13 mouse cellular contexts compared by ENCODE assay signal in the genomic region with DNA sequence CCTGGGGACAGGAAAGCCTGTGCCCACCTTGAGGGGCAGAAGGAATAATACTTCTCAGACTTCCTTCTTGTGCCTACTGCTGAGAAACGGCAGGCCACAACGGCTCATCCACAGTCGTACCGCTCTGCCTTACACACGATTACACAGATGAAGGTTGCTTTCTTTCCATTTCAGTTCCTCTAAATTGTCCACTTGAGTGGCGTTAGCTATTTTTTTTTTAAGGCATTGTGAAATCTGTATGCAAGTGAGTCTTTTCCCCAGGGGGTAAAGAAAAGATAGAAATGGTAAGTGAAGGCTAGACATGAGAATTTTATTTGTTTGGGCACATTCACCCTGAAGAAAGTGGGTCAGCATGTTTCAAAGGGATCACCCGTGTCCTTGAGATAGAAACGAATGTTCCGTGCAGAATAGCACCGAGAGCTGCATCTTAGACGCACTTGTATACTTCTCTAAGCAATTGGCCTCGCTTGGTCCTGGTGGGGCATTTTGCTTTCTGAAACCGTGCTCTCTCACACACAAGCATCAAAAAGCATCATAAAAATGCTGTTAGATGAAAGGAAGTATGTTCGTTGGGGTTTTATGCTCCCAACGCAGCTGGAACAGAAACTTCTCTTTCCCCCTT. TPM values are rescaled to one million over a fixed set of nuclear protein-coding genes. Genes with fewer than 3 reads are reported as not detected.
DNase-seq lines count a peak whose midpoint lies in the region; ATAC-seq and TF ChIP-seq lines count a peak whose summit lies in the region.
"Had no signal": no experiment of that assay in that cellular context is flagged by ENCODE, and none has a peak within 500 bp of the region (broad histone marks: within the 10 kb centered on the region; RNA-seq: fewer than 3 reads in every experiment).

No protein-coding gene starts in this region.

- no peak for ATAC-seq in liver, postnatal 0 days
- no peak for ATAC-seq in liver, embryonic 11.5 days (replicated peaks; ENCODE audit: low FRiP score)
- ATAC-seq in embryonic facial prominence, embryonic 15.5 days (ENCODE audit: insufficient number of reproducible peaks, low FRiP score, low TSS enrichment, low read depth), result no peak
- no peak for ATAC-seq in hindbrain, embryonic 16.5 days
- peak; percentile 41 for ATAC-seq in neural tube, embryonic 14.5 days (ENCODE audit: low read depth)

- no peaks in the 10 kb centered on the region for H3K27me3 ChIP-seq in liver, postnatal 0 days (ENCODE audit: insufficient read depth, low read length)
- H3K27me3 ChIP-seq in liver, embryonic 11.5 days (replicated peaks; ENCODE audit: control insufficient read depth, insufficient read depth, low read length), result no peaks in the 10 kb centered on the region
- H3K27me3 ChIP-seq in embryonic facial prominence, embryonic 15.5 days, result no peaks in the 10 kb centered on the region
- no peaks in the 10 kb centered on the region for H3K27me3 ChIP-seq in hindbrain, embryonic 16.5 days (replicated peaks; ENCODE audit: control insufficient read depth, insufficient read depth, low read length)
- no peaks in the 10 kb centered on the region for H3K27me3 ChIP-seq in neural tube, embryonic 14.5 days (ENCODE audit: control insufficient read depth, insufficient read depth, low read length)

- no peak overlapping the region for H3K9ac ChIP-seq in liver, postnatal 0 days (replicated peaks)
- H3K9ac ChIP-seq in liver, embryonic 11.5 days (ENCODE audit: low read depth, low read length), result no peak overlapping the region
- no peak overlapping the region for H3K9ac ChIP-seq in embryonic facial prominence, embryonic 15.5 days
- no peak overlapping the region for H3K9ac ChIP-seq in hindbrain, embryonic 16.5 days (ENCODE audit: low read depth, low read length)
- H3K9ac ChIP-seq in neural tube, embryonic 14.5 days (replicated peaks; ENCODE audit: low read depth, low read length), result no peak overlapping the region

- 0 out of 2 replicates have a peak overlapping the region, but pooled peaks have one; percentile 9 for H3K4me2 ChIP-seq in liver, postnatal 0 days (ENCODE audit: low read depth, low read length)
- no peak overlapping the region for H3K4me2 ChIP-seq in liver, embryonic 11.5 days
- H3K4me2 ChIP-seq in embryonic facial prominence, embryonic 15.5 days (replicated peaks), result no peak overlapping the region
- H3K4me2 ChIP-seq in hindbrain, embryonic 16.5 days (ENCODE audit: low read length), result peak overlapping the region; percentile 16; the same call in 1 of the 2 replicates
- peak overlapping the region; percentile 26 for H3K4me2 ChIP-seq in neural tube, embryonic 14.5 days (ENCODE audit: low read depth, low read length)

- DNase-seq in liver, postnatal 0 days, result no peak
- no peak for DNase-seq in liver, embryonic 11.5 days (ENCODE audit: low spot score)
- DNase-seq in c-Kit-positive CD71-positive TER-119-positive erythroid progenitor cells, embryonic 14.5 days (ENCODE audit: low spot score), result no peak
- DNase-seq in lung, postnatal 36 days, result no peak
- no peak for DNase-seq in gastrocnemius, adult 8-10 months (ENCODE audit: low spot score in 2 of 2)
- DNase-seq: cerebellum, adult 2 months; left cerebral cortex, postnatal 4 days had no signal

- 61% methylated on average over 15 of the region's 15 CpGs for WGBS in liver, postnatal 0 days (ENCODE audit: insufficient replicate concordance)
- WGBS in liver, embryonic 11.5 days, result 73% methylated on average over 15 of the region's 15 CpGs
- 46% methylated on average over 15 of the region's 15 CpGs for WGBS in embryonic facial prominence, embryonic 15.5 days
- 18% methylated on average over 15 of the region's 15 CpGs for WGBS in hindbrain, embryonic 16.5 days
- WGBS in neural tube, embryonic 14.5 days, result 14% methylated on average over 15 of the region's 15 CpGs

- TF ChIP-seq CTCF in liver, postnatal 0 days (IDR thresholded peaks at IDR 0.05; ENCODE audit: low read depth), result no peak

- H3K36me3 ChIP-seq in liver, postnatal 0 days (replicated peaks; ENCODE audit: insufficient read depth, low read length), result no peaks in the 10 kb centered on the region
- H3K36me3 ChIP-seq in liver, embryonic 11.5 days (ENCODE audit: control insufficient read depth, insufficient read depth, low read length), result no peaks in the 10 kb centered on the region
- H3K36me3 ChIP-seq in embryonic facial prominence, embryonic 15.5 days, result no peaks in the 10 kb centered on the region
- no peaks in the 10 kb centered on the region for H3K36me3 ChIP-seq in hindbrain, embryonic 16.5 days (ENCODE audit: control insufficient read depth, insufficient read depth, low read length)
- no peaks in the 10 kb centered on the region for H3K36me3 ChIP-seq in neural tube, embryonic 14.5 days (ENCODE audit: control insufficient read depth, insufficient read depth, low read length)

- TF ChIP-seq EP300 in liver, postnatal 0 days (IDR thresholded peaks at IDR 0.05; ENCODE audit: low read depth), result no peak

- no peak overlapping the region; the same call in 1 of the 2 replicates for H3K27ac ChIP-seq in liver, postnatal 0 days (ENCODE audit: low read depth)
- H3K27ac ChIP-seq in liver, embryonic 11.5 days (ENCODE audit: low read depth, low read length), result no peak overlapping the region
- H3K27ac ChIP-seq in embryonic facial prominence, embryonic 15.5 days (replicated peaks), result peak overlapping the region; percentile 56
- H3K27ac ChIP-seq in hindbrain, embryonic 16.5 days (ENCODE audit: low read depth, low read length), result peak overlapping the region; percentile 36; the same call in 1 of the 2 replicates
- peak overlapping the region; percentile 75 for H3K27ac ChIP-seq in neural tube, embryonic 14.5 days (ENCODE audit: low read depth, low read length)
- H3K27ac ChIP-seq: kidney, postnatal 0 days had no signal

- no peak overlapping the region for H3K4me3 ChIP-seq in liver, postnatal 0 days (ENCODE audit: low read depth, low read length)
- no peak overlapping the region for H3K4me3 ChIP-seq in liver, embryonic 11.5 days (ENCODE audit: low read depth, low read length)
- no peak overlapping the region for H3K4me3 ChIP-seq in embryonic facial prominence, embryonic 15.5 days (replicated peaks)
- no peak overlapping the region for H3K4me3 ChIP-seq in hindbrain, embryonic 16.5 days (ENCODE audit: low read length)
- no peak overlapping the region for H3K4me3 ChIP-seq in neural tube, embryonic 14.5 days (ENCODE audit: low read depth, low read length)

- H3K9me3 ChIP-seq in liver, postnatal 0 days (ENCODE audit: low read length), result no peaks in the 10 kb centered on the region
- H3K9me3 ChIP-seq in liver, embryonic 11.5 days (ENCODE audit: control insufficient read depth, low read length), result no peaks in the 10 kb centered on the region
- no peaks in the 10 kb centered on the region for H3K9me3 ChIP-seq in embryonic facial prominence, embryonic 15.5 days (replicated peaks)
- H3K9me3 ChIP-seq in hindbrain, embryonic 16.5 days (ENCODE audit: control insufficient read depth, low read length), result no peaks in the 10 kb centered on the region
- no peaks in the 10 kb centered on the region for H3K9me3 ChIP-seq in neural tube, embryonic 14.5 days (ENCODE audit: control insufficient read depth, low read length)

- peaks cover 5% of the 10 kb centered on the region; the same call in 1 of the 2 replicates for H3K4me1 ChIP-seq in liver, postnatal 0 days (ENCODE audit: insufficient read depth)
- H3K4me1 ChIP-seq in liver, embryonic 11.5 days (replicated peaks; ENCODE audit: control insufficient read depth, insufficient read depth, low read length), result peaks cover 5% of the 10 kb centered on the region
- H3K4me1 ChIP-seq in embryonic facial prominence, embryonic 15.5 days, result peaks cover 56% of the 10 kb centered on the region
- peaks cover 23% of the 10 kb centered on the region for H3K4me1 ChIP-seq in hindbrain, embryonic 16.5 days (ENCODE audit: control insufficient read depth, insufficient read depth, low read depth, low read length)
- H3K4me1 ChIP-seq in neural tube, embryonic 14.5 days (ENCODE audit: control insufficient read depth, insufficient read depth, low read length), result peaks cover 29% of the 10 kb centered on the region

RNA-seq across cellular contexts. Expression of gene 1700024P04Rik, which starts 46.3 kb away (rescaled TPM):
- polyA plus RNA-seq in liver, postnatal 0 days (2015; fragmentation: Nextera tagmentation; extraction: Ambion mirVana), result not detected in 2 replicates
- not detected in 2 replicates for polyA plus RNA-seq in liver, embryonic 11.5 days (2014; fragmentation: Nextera tagmentation; extraction: Ambion mirVana)
- polyA plus RNA-seq in embryonic facial prominence, embryonic 15.5 days (2015; fragmentation: Nextera tagmentation; extraction: Ambion mirVana), result not detected in 2 replicates
- polyA plus RNA-seq in hindbrain, embryonic 16.5 days (2015; fragmentation: Nextera tagmentation; extraction: Ambion mirVana), result not detected in 2 replicates
- polyA plus RNA-seq in neural tube, embryonic 14.5 days (2014; fragmentation: Nextera tagmentation; extraction: Ambion mirVana), result not detected in 2 replicates
- not detected for total RNA-seq in gastrocnemius, adult 8-10 months (2022)
- total RNA-seq: heart, postnatal 25 days; left cerebral cortex, postnatal 4 days had no signal
- polyA plus RNA-seq: cerebellum, adult 2 months; kidney, postnatal 0 days; stomach, embryonic 14.5 days had no signal

Comparison
In these comparisons a context has a peak if more than half of its experiments do, and no peak if none do; other contexts are left out.
1. H3K4me2 ChIP-seq: peak in liver, postnatal 0 days (single experiment), hindbrain, embryonic 16.5 days (single experiment) and neural tube, embryonic 14.5 days (single experiment); none in liver, embryonic 11.5 days (single experiment) and embryonic facial prominence, embryonic 15.5 days (single experiment).
2. H3K27ac ChIP-seq: peak in embryonic facial prominence, embryonic 15.5 days (single experiment), hindbrain, embryonic 16.5 days (single experiment) and neural tube, embryonic 14.5 days (single experiment); none in liver, postnatal 0 days (single experiment) and liver, embryonic 11.5 days (single experiment).